Mouse (Mus musculus): Measurements from ENCODE around the gene Gstm2.

DNA sequence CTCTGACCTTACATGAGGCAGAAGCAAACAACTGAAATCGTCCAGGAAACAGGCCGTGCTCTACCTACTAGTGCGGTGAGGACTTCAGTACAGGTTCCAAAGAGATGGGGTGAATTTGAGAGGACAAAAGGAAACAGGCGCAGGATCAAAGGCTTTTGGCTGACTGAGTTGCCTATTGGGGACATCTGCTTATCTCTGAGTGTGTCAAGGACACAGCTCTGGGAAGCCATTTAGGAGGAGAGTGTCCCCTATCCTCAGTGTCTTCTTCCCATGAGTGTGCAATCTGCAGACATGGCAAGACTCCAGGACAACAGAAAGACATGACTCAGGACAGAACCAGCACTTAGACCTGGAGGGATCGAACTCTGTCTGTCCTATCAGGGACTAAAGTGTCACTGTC, 1.8 kb downstream of the Gstm2 start:
- TF ChIP-seq CTCF (IDR thresholded peaks at IDR 0.05; ENCODE audit: borderline replicate concordance, insufficient read depth, low read depth, low read length) (no peak), POLR2A (IDR thresholded peaks at IDR 0.05; ENCODE audit: borderline replicate concordance, insufficient read depth, low read length) (no peak)
